Mouse (Mus musculus) gastrocnemius, postnatal 25 days (tissue): ENCODE data around the gene Kcnip3. TPM values are rescaled to one million over a fixed set of nuclear protein-coding genes. Genes with fewer than 3 reads are reported as not detected.

Source experiments
- DNase-seq: peaks from one replicate; pipeline ENCODE4 v3.0.0; 2022
- total RNA-seq, 2 experiments: library from RNA; stranded (reverse); gene quantifications; 1 replicate in 1 of 2; 2 replicates in 1 of 2; pipeline ENCODE4 v1.2.3; 2021

Kcnip3 gene
- total RNA-seq, 2 experiments from 2014 or later: 0.28 to 0.38 TPM

- DNase-seq: no peak
Observed at GRCm38 (mm10) chr2:127518273-127518672, 3.6 kb downstream of the Kcnip3 start.

- DNase-seq: no peak
Observed at GRCm38 (mm10) chr2:127517081-127517480, 4.8 kb downstream of the Kcnip3 start.

DNA sequence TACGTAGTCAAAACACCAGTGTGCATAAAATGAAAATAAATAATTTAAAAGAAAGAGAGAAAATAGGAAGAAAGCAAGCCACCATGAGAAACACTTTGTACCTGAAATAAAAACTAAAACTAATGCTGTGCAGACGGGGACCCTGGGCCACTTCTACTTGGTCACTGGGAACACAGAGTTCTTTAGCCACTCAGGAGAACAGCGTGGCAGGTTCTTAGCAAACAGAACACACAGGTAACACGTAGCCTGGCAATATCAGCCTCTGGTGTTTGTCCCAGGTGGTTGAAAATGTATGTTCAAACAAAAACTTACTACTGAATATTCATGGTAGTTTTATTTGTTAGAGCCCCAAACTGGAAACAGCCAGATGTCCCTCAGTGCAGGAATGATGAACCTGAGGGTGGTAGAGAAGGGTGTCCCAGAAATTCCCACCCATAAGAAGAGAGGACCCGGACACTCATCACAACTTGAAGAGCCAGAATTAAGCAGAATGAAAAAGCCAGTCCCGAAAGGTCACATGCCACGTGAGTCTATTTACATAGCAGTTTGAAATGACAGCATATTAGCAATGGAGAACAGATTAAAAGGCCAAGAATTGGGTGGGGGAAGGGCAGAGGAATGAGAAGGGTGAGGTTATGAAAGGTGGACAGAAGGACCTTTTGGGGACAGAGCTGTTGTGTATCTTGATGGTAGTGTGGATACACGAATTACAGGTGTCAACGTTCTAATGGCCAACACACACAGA is 7.3 kb downstream of the Kcnip3 start:
- no peak for DNase-seq

- DNase-seq: no peak
Observed at GRCm38 (mm10) chr2:127513244-127513643, 8.7 kb downstream of the Kcnip3 start.

DNA sequence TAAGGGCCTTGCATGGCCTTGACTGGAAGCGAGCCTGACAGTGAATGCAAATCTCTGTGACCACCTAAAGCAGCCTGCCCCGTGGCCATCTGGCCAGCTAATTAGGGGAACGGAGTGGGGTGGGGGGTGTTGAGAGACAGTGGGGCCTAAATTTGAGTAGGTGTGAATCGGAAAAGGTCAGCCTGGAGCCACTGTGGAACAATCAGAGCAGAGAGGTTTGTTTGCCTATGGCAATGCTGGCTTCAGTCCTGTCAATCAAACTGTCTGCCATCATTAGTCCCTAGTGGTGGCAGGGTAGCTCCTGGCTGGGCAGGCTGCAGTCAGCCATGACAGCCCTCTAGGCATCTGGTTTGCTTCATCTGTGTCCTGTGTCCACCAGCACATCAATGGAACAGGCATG is 10.5 kb downstream of the Kcnip3 start:
- no peak for DNase-seq

DNA sequence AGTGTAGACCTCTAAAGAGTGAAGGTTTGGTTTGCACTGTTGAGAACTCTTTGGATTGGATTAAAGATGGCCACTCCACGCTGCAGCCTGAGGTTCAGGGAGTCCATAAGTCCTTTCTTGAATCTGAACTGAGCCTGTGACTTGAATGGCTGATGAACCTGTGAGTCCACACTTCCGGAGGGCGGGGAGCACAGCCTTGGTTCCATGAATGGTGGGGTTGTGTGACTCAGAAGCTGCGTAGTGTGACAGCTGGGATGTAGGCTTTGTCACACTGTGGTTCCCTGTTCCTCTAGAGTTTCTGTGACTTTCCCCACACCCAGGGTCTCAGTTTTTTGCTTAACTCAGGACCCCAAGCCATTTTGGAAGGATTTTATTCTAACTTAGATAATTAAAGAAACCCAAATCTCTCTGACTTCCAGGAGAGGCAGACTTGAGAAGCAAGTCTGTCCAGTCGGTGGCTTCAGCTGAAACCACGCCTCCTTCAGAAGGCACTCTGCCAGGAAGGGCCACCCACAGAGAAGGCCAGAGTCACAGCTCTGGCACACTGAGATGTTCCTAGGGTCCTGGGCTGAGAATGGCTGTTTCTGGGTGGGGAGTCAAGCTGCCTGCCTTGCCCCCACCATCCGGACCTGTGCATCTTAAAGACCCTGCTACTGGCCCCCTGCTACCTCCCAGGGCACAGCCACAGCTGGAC is 13.8 kb downstream of the Kcnip3 start:
- DNase-seq: no peak

- DNase-seq: peak; percentile 41
Observed at GRCm38 (mm10) chr2:127507077-127507774, 14.7 kb downstream of the Kcnip3 start.

DNA sequence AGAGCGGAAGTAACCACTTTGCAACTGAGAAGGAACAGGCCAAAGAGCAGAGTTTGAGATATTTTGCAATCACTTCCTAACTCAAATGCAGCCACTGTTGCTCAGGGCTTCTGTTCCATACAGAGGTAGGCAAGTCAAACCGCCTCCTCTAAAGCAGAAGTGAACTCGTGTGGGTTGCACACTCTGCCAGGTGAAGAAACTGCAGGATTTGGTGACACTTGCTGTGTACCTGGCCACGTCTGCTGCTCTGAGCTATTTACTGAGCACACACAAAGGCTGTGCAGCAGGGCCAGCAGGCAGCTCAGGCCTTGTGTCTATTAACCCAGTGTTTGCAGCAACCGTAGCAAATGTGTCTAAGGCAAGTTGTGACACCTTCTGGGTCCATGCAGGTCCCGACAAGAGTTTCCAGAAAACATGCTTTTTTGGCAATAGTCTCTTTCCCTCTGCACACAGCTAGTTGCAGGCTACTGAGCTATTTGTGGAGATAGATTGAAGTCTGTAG is 15.7 kb downstream of the Kcnip3 start:
- no peak for DNase-seq

GRCm38 (mm10) chr2:127505196-127505595 is 16.7 kb downstream of the Kcnip3 start:
- no peak for DNase-seq

- no peak for DNase-seq
Observed at GRCm38 (mm10) chr2:127503751-127504549, 17.9 kb downstream of the Kcnip3 start.

- DNase-seq: peak; percentile 39
Observed at GRCm38 (mm10) chr2:127501061-127501460, 20.8 kb downstream of the Kcnip3 start.

GRCm38 (mm10) chr2:127498750-127499149 is 23.1 kb downstream of the Kcnip3 start:
- no peak for DNase-seq

DNA sequence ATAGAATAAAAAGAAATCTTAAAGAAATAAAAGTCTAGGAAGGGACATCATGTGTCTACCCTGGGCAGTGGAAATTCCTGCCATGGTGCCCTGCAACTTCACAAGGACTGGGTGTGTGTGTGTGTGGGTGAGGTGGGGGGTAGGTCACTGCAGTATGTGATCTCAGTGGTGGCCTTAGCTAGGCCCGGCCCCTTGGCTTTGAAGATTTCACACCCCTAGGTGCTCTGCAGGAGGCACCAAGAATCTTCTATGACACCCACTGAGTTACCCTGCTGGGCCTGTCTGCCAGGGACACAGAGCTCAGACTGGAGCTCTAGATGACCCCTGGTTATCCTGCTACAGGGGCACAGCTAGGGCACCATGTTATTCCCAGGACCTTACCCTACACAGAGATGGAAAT is 25.6 kb downstream of the Kcnip3 start:
- DNase-seq: no peak

DNA sequence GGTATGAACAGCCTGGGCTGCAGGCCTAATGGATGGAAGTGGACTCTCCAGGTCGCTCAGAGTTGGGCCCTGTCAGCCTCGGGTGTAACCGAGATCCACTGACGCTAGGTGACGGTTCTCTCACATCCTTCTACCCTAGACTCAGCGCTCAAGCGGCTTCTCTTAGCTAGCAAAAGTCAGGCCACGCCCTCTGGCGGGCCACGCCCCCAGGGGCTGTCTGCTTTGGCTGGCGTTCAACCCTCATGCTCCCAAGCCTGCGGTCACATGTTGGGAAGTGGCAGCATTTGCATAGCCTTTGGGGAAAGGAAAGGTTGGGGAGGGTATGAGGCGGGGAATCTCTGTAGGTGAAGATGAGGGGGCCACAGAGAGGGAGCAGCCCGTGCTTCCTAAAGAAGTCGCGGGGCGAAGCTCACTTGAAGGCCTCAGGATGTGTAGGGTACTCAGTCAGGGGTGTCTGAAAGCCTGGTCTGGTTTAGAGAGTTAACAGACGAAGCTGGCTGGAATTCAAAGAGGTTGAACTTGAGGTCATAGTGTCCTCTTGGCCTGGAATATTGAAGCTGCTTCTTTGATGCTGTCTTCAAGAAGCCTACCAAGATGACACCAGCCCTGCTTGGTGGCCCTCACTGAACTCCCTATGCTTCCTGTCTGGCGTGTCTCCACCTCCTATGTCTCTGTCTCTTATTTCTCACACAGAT is 37.3 kb downstream of the Kcnip3 start:
- peak; percentile 45 for DNase-seq

GRCm38 (mm10) chr2:127483001-127483400 is 38.9 kb downstream of the Kcnip3 start:
- DNase-seq: peak; percentile 29

- DNase-seq: peak; percentile 70
Observed at GRCm38 (mm10) chr2:127482533-127482911, 39.4 kb downstream of the Kcnip3 start.

GRCm38 (mm10) chr2:127481841-127482532 is 39.9 kb downstream of the Kcnip3 start:
- DNase-seq: no peak

GRCm38 (mm10) chr2:127479763-127480162 is 42.1 kb downstream of the Kcnip3 start:
- no peak for DNase-seq

GRCm38 (mm10) chr2:127479210-127479609 is 42.7 kb downstream of the Kcnip3 start:
- DNase-seq: no peak

DNA sequence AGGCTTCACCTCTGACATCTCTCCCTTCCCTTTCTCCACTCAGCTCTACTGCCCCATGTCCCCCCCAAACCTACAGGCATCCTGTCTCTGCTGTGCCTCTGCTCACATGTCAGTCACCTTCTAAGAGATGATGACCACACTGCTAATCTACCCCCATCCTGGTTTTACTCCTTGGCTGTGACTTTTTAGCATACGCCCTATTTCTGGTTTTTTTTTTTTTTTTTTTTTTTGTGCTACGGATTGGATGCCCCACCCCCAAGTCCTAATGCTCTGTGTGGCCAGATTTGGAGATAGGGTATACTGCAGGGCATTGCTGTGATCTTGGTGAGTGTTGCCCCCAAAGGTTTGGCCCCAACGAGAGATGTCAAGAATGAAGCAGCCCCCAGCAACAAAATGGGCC is 49.6 kb downstream of the Kcnip3 start:
- no peak for DNase-seq

DNA sequence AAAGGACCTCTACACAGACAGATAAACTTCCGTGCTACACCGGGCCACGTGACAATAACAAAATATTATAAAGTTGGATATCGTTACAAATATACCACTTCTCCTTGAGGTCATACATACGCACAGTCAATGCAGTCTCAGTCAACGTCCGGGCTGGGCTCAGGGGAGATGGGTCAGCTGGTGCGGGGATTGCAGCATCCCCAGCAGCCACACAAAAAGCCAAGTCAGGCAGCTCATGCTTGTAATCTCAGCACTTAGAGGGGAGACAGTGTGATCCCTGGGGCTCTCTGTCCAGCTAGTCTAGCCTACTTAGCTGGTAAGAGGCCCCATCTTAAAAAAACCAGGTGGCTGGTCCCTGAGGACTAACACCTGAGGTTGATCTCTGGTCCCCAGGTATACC is 50.6 kb downstream of the Kcnip3 start:
- DNase-seq: no peak
